Mouse (Mus musculus): Measurements from ENCODE around the gene Fam71a. TPM values are rescaled to one million over a fixed set of nuclear protein-coding genes. Genes with fewer than 3 reads are reported as not detected.

Fam71a gene
- not detected in 2 replicates for polyA plus RNA-seq (2016; fragmentation: Nextera tagmentation; extraction: Ambion mirVana)

GRCm38 (mm10) chr1:191164717-191165116, at the start of gene Fam71a:
TSS of gene Fam71a (minus strand) at chr1:191164817.
- H3K27ac ChIP-seq (ENCODE audit: poor library complexity, severe bottlenecking): no peak within 1 kb of the TSS
- no peak for ATAC-seq (ENCODE audit: insufficient number of reproducible peaks, low FRiP score)
- peaks cover 6% of the 10 kb centered on the region; the same call in 1 of the 2 replicates for H3K9me3 ChIP-seq (replicated peaks)
- H3K4me3 ChIP-seq: no peak within 1 kb of the TSS
- H3K4me1 ChIP-seq (replicated peaks): no peaks in the 10 kb centered on the region
- 70% methylated on average over 3 of the region's 3 CpGs for WGBS
- H3K36me3 ChIP-seq: peaks cover 7% of the 10 kb centered on the region
- no peak within 1 kb of the TSS for H3K4me2 ChIP-seq
- no peak within 1 kb of the TSS for H3K9ac ChIP-seq
- H3K27me3 ChIP-seq (replicated peaks): no peaks in the 10 kb centered on the region

GRCm38 (mm10) chr1:191211096-191211495, 46.5 kb upstream of the Fam71a start:
- Histone ChIP-seq H3K4me1 (replicated peaks) (0 out of 2 replicates have a peak, but pooled peaks cover 3% of the 10 kb centered on the region), H3K27me3 (replicated peaks) (0 out of 2 replicates have a peak, but pooled peaks cover 4% of the 10 kb centered on the region), H3K4me2 (no peak overlapping the region), H3K9me3 (replicated peaks) (no peaks in the 10 kb centered on the region), H3K36me3 (no peaks in the 10 kb centered on the region), H3K27ac (ENCODE audit: poor library complexity, severe bottlenecking) (no peak overlapping the region), H3K4me3 (no peak overlapping the region), H3K9ac (no peak overlapping the region)
- no peak for ATAC-seq (ENCODE audit: insufficient number of reproducible peaks, low FRiP score)
- WGBS: 39% methylated on average over 2 of the region's 2 CpGs

GRCm38 (mm10) chr1:191205791-191206190, 41.2 kb upstream of the Fam71a start:
- no peak for ATAC-seq (ENCODE audit: insufficient number of reproducible peaks, low FRiP score)
- no peaks in the 10 kb centered on the region for H3K27me3 ChIP-seq (replicated peaks)
- no peak overlapping the region for H3K4me2 ChIP-seq
- H3K4me1 ChIP-seq (replicated peaks): no peaks in the 10 kb centered on the region
- H3K9me3 ChIP-seq (replicated peaks): no peaks in the 10 kb centered on the region
- WGBS: 76% methylated on average over 5 of the region's 5 CpGs
- no peak overlapping the region for H3K27ac ChIP-seq (ENCODE audit: poor library complexity, severe bottlenecking)
- H3K36me3 ChIP-seq: no peaks in the 10 kb centered on the region
- no peak overlapping the region for H3K9ac ChIP-seq
- no peak overlapping the region for H3K4me3 ChIP-seq

GRCm38 (mm10) chr1:191204876-191205275, 40.3 kb upstream of the Fam71a start:
- H3K4me2 ChIP-seq: no peak overlapping the region
- no peak overlapping the region for H3K27ac ChIP-seq (ENCODE audit: poor library complexity, severe bottlenecking)
- no peaks in the 10 kb centered on the region for H3K27me3 ChIP-seq (replicated peaks)
- 0 out of 2 replicates have a peak, but pooled peaks cover 4% of the 10 kb centered on the region for H3K9me3 ChIP-seq (replicated peaks)
- H3K36me3 ChIP-seq: no peaks in the 10 kb centered on the region
- H3K4me1 ChIP-seq (replicated peaks): no peaks in the 10 kb centered on the region
- no peak for ATAC-seq (ENCODE audit: insufficient number of reproducible peaks, low FRiP score)
- no peak overlapping the region for H3K9ac ChIP-seq
- 67% methylated on average over 5 of the region's 5 CpGs for WGBS
- no peak overlapping the region for H3K4me3 ChIP-seq

- WGBS: 65% methylated on average over 2 of the region's 2 CpGs
- H3K36me3 ChIP-seq: no peaks in the 10 kb centered on the region
- H3K27me3 ChIP-seq (replicated peaks): no peaks in the 10 kb centered on the region
- H3K4me2 ChIP-seq: no peak overlapping the region
- H3K4me3 ChIP-seq: no peak overlapping the region
- H3K27ac ChIP-seq (ENCODE audit: poor library complexity, severe bottlenecking): no peak overlapping the region
- ATAC-seq (ENCODE audit: insufficient number of reproducible peaks, low FRiP score): no peak
- no peak overlapping the region for H3K9ac ChIP-seq
- H3K4me1 ChIP-seq (replicated peaks): no peaks in the 10 kb centered on the region
- 0 out of 2 replicates have a peak, but pooled peaks cover 4% of the 10 kb centered on the region for H3K9me3 ChIP-seq (replicated peaks)
Measured at GRCm38 (mm10) chr1:191203496-191203895, 38.9 kb upstream of the Fam71a start.

- Histone ChIP-seq H3K27me3 (replicated peaks) (no peaks in the 10 kb centered on the region), H3K4me2 (no peak overlapping the region), H3K27ac (ENCODE audit: poor library complexity, severe bottlenecking) (no peak overlapping the region), H3K36me3 (no peaks in the 10 kb centered on the region), H3K9ac (no peak overlapping the region), H3K9me3 (replicated peaks) (0 out of 2 replicates have a peak, but pooled peaks cover 4% of the 10 kb centered on the region), H3K4me3 (no peak overlapping the region), H3K4me1 (replicated peaks) (no peaks in the 10 kb centered on the region)
- WGBS: 82% methylated on average over 11 of the region's 11 CpGs
- no peak for ATAC-seq (ENCODE audit: insufficient number of reproducible peaks, low FRiP score)
Measured at GRCm38 (mm10) chr1:191202208-191202952, 37.8 kb upstream of the Fam71a start.

GRCm38 (mm10) chr1:191200816-191201602, 36.4 kb upstream of the Fam71a start:
- Histone ChIP-seq H3K27ac (ENCODE audit: poor library complexity, severe bottlenecking) (no peak overlapping the region), H3K9me3 (replicated peaks) (0 out of 2 replicates have a peak, but pooled peaks cover 4% of the 10 kb centered on the region), H3K4me3 (no peak overlapping the region), H3K4me1 (replicated peaks) (no peaks in the 10 kb centered on the region), H3K9ac (no peak overlapping the region), H3K4me2 (no peak overlapping the region), H3K36me3 (no peaks in the 10 kb centered on the region), H3K27me3 (replicated peaks) (no peaks in the 10 kb centered on the region; the same call in 1 of the 2 replicates)
- 89% methylated on average over 9 of the region's 9 CpGs for WGBS
- ATAC-seq (ENCODE audit: insufficient number of reproducible peaks, low FRiP score): no peak

- Histone ChIP-seq H3K4me1 (replicated peaks) (no peaks in the 10 kb centered on the region), H3K9ac (no peak overlapping the region), H3K27ac (ENCODE audit: poor library complexity, severe bottlenecking) (no peak overlapping the region), H3K9me3 (replicated peaks) (0 out of 2 replicates have a peak, but pooled peaks cover 4% of the 10 kb centered on the region), H3K4me2 (no peak overlapping the region), H3K27me3 (replicated peaks) (peaks cover 5% of the 10 kb centered on the region; the same call in 1 of the 2 replicates), H3K4me3 (no peak overlapping the region), H3K36me3 (no peaks in the 10 kb centered on the region)
- WGBS: 49% methylated on average over 7 of the region's 7 CpGs
- ATAC-seq (ENCODE audit: insufficient number of reproducible peaks, low FRiP score): no peak
Measured at GRCm38 (mm10) chr1:191197916-191198315, 33.3 kb upstream of the Fam71a start.

GRCm38 (mm10) chr1:191196016-191196415, 31.4 kb upstream of the Fam71a start:
- Histone ChIP-seq H3K27me3 (replicated peaks) (peaks cover 15% of the 10 kb centered on the region), H3K4me3 (no peak overlapping the region), H3K9me3 (replicated peaks) (0 out of 2 replicates have a peak, but pooled peaks cover 4% of the 10 kb centered on the region), H3K9ac (no peak overlapping the region), H3K27ac (ENCODE audit: poor library complexity, severe bottlenecking) (no peak overlapping the region), H3K4me1 (replicated peaks) (no peaks in the 10 kb centered on the region), H3K36me3 (no peaks in the 10 kb centered on the region), H3K4me2 (no peak overlapping the region)
- 84% methylated on average over 6 of the region's 6 CpGs for WGBS
- ATAC-seq (ENCODE audit: insufficient number of reproducible peaks, low FRiP score): no peak

GRCm38 (mm10) chr1:191193657-191194424, 29.2 kb upstream of the Fam71a start:
- H3K27ac ChIP-seq (ENCODE audit: poor library complexity, severe bottlenecking): no peak overlapping the region
- no peak for ATAC-seq (ENCODE audit: insufficient number of reproducible peaks, low FRiP score)
- peaks cover 16% of the 10 kb centered on the region for H3K27me3 ChIP-seq (replicated peaks)
- no peak overlapping the region for H3K9ac ChIP-seq
- H3K36me3 ChIP-seq: no peaks in the 10 kb centered on the region
- no peaks in the 10 kb centered on the region for H3K9me3 ChIP-seq (replicated peaks)
- WGBS: 34% methylated on average over 14 of the region's 14 CpGs
- no peaks in the 10 kb centered on the region for H3K4me1 ChIP-seq (replicated peaks)
- no peak overlapping the region for H3K4me2 ChIP-seq
- no peak overlapping the region for H3K4me3 ChIP-seq
